Mouse (Mus musculus): Measurements from ENCODE around the gene Rbm20. TPM values are rescaled to one million over a fixed set of nuclear protein-coding genes. Genes with fewer than 3 reads are reported as not detected.

Rbm20 gene
- total RNA-seq, 2 experiments from 2014 or later: not detected

GRCm38 (mm10) chr19:53749326-53749725 lies 72.2 kb downstream of the Rbm20 start:
- ATAC-seq (replicated peaks; ENCODE audit: low FRiP score, poor library complexity, severe bottlenecking): no peak

- no peak for ATAC-seq (replicated peaks; ENCODE audit: low FRiP score, poor library complexity, severe bottlenecking)
Measured at GRCm38 (mm10) chr19:53751420-53752185, 74.5 kb downstream of the Rbm20 start.

- ATAC-seq (replicated peaks; ENCODE audit: low FRiP score, poor library complexity, severe bottlenecking): no peak
Measured at GRCm38 (mm10) chr19:53752993-53753392, 75.9 kb downstream of the Rbm20 start.

- ATAC-seq (replicated peaks; ENCODE audit: low FRiP score, poor library complexity, severe bottlenecking): no peak
Measured at GRCm38 (mm10) chr19:53754421-53754830, 77.3 kb downstream of the Rbm20 start.

- ATAC-seq (replicated peaks; ENCODE audit: low FRiP score, poor library complexity, severe bottlenecking): no peak
Measured at GRCm38 (mm10) chr19:53755346-53755745, 78.2 kb downstream of the Rbm20 start.

GRCm38 (mm10) chr19:53757432-53758109 lies 80.5 kb downstream of the Rbm20 start:
- no peak for ATAC-seq (replicated peaks; ENCODE audit: low FRiP score, poor library complexity, severe bottlenecking)

GRCm38 (mm10) chr19:53758881-53759418 lies 81.8 kb downstream of the Rbm20 start:
- no peak for ATAC-seq (replicated peaks; ENCODE audit: low FRiP score, poor library complexity, severe bottlenecking)

- ATAC-seq (replicated peaks; ENCODE audit: low FRiP score, poor library complexity, severe bottlenecking): no peak
Measured at GRCm38 (mm10) chr19:53760125-53761101, 83.3 kb downstream of the Rbm20 start.

- no peak for ATAC-seq (replicated peaks; ENCODE audit: low FRiP score, poor library complexity, severe bottlenecking)
Measured at GRCm38 (mm10) chr19:53762749-53763438, 85.8 kb downstream of the Rbm20 start.

GRCm38 (mm10) chr19:53764688-53765478 lies 87.8 kb downstream of the Rbm20 start:
- no peak for ATAC-seq (replicated peaks; ENCODE audit: low FRiP score, poor library complexity, severe bottlenecking)

- peak; percentile 22; the same call in 1 of the 2 replicates for ATAC-seq (replicated peaks; ENCODE audit: low FRiP score, poor library complexity, severe bottlenecking)
Measured at GRCm38 (mm10) chr19:53768478-53768877, 91.4 kb downstream of the Rbm20 start.

GRCm38 (mm10) chr19:53773937-53774640 lies 97.0 kb downstream of the Rbm20 start:
- ATAC-seq (replicated peaks; ENCODE audit: low FRiP score, poor library complexity, severe bottlenecking): peak; percentile 58

GRCm38 (mm10) chr19:53774641-53775350 lies 97.7 kb downstream of the Rbm20 start:
- no peak for ATAC-seq (replicated peaks; ENCODE audit: low FRiP score, poor library complexity, severe bottlenecking)

- peak; percentile 50; the same call in 1 of the 2 replicates for ATAC-seq (replicated peaks; ENCODE audit: low FRiP score, poor library complexity, severe bottlenecking)
Measured at GRCm38 (mm10) chr19:53779402-53779801, 102.3 kb downstream of the Rbm20 start.

GRCm38 (mm10) chr19:53779818-53780217 lies 102.7 kb downstream of the Rbm20 start:
- 0 out of 2 replicates have a peak, but pooled peaks have one; percentile 42 for ATAC-seq (replicated peaks; ENCODE audit: low FRiP score, poor library complexity, severe bottlenecking)

- no peak for ATAC-seq (replicated peaks; ENCODE audit: low FRiP score, poor library complexity, severe bottlenecking)
Measured at GRCm38 (mm10) chr19:53780752-53781602, 103.9 kb downstream of the Rbm20 start.
